Mouse (Mus musculus) hindbrain, postnatal 0 days (tissue): ENCODE results near the gene St6gal1. TPM values are rescaled to one million over a fixed set of nuclear protein-coding genes. Genes with fewer than 3 reads are reported as not detected.
A peak's percentile ranks its signal among the peaks of the same experiment; 100 is the strongest.

Experiments used
- ATAC-seq: fragments of 200-750 bp; cut with Nextera tagmentation; 2 replicates; pipeline ENCODE4 v1.8.0; 2017; ENCODE audit warnings: mild to moderate bottlenecking, moderate TSS enrichment, moderate library complexity
- DNase-seq: peaks from one replicate; pipeline ENCODE4 v3.0.0-alpha.2; 2015; ENCODE audit warnings: low spot score
- H3K27ac ChIP-seq: fragments of 300-500 bp; sonication (generic); 2 replicates; pipeline ENCODE4 v1.5.1; 2014; ENCODE audit warnings: mild to moderate bottlenecking
- H3K27me3 ChIP-seq: fragments of 300-500 bp; sonication (generic); 2 replicates; pipeline ENCODE4 v1.6.1; 2014; ENCODE audit warnings: low read length, mixed read lengths; ENCODE audit not compliant: insufficient read depth
- H3K36me3 ChIP-seq: fragments of 300-500 bp; sonication (generic); 2 replicates; pipeline ENCODE4 v1.6.1; 2014; ENCODE audit warnings: low read length, mixed read lengths; ENCODE audit not compliant: insufficient read depth
- H3K4me1 ChIP-seq: fragments of 300-500 bp; sonication (generic); 2 replicates; pipeline ENCODE4 v1.6.1; 2014; ENCODE audit warnings: antibody characterized with exemption, low read length, mixed read lengths; ENCODE audit not compliant: insufficient read depth
- H3K4me2 ChIP-seq: fragments of 300-500 bp; sonication (generic); 2 replicates; pipeline ENCODE4 v1.6.1; 2014; ENCODE audit warnings: low read depth, mild to moderate bottlenecking, low read length, moderate library complexity, mixed read lengths
- H3K4me3 ChIP-seq: fragments of 300-500 bp; sonication (generic); 2 replicates; pipeline ENCODE4 v1.5.1; 2014; ENCODE audit warnings: low read length
- H3K9ac ChIP-seq: fragments of 300-500 bp; sonication (generic); replicated peaks from 2 replicates; pipeline ENCODE4 v1.6.1; 2014; ENCODE audit warnings: mild to moderate bottlenecking, low read length, moderate library complexity, mixed read lengths
- H3K9me3 ChIP-seq: fragments of 300-500 bp; sonication (generic); 2 replicates; pipeline ENCODE4 v1.6.1; 2016; ENCODE audit warnings: low read length, mixed read lengths
- CTCF ChIP-seq: IDR thresholded peaks from 2 replicates; pipeline ENCODE4 v1.5.1; 2016; ENCODE audit warnings: antibody characterized with exemption, control low read depth, low read depth
- WGBS: fragments of 180-500 bp; shearing (Covaris S2); extraction: QIAGEN DNeasy Blood & Tissue Kit; methylation state at CpG from one replicate; pipeline ENCODE4 v1.1.7; 2014; 5-methylcytosine and 5-hydroxymethylcytosine counted together
- polyA plus RNA-seq: library from polyadenylated mRNA; unstranded; fragments of >200 nt; fragmentation: Nextera tagmentation; extraction: Ambion mirVana; gene quantifications from 2 replicates; pipeline ENCODE4 v1.2.1, GENCODE M21; 2015
- total RNA-seq: library from RNA; depleted of rRNA; stranded (reverse); fragments of >200 nt; gene quantifications from 2 replicates; pipeline ENCODE4 v1.2.3, GENCODE M21; 2014

St6gal1 gene
- total and polyA plus RNA-seq, 2 experiments from 2014 or later = 10.4 to 23.9 TPM

DNA sequence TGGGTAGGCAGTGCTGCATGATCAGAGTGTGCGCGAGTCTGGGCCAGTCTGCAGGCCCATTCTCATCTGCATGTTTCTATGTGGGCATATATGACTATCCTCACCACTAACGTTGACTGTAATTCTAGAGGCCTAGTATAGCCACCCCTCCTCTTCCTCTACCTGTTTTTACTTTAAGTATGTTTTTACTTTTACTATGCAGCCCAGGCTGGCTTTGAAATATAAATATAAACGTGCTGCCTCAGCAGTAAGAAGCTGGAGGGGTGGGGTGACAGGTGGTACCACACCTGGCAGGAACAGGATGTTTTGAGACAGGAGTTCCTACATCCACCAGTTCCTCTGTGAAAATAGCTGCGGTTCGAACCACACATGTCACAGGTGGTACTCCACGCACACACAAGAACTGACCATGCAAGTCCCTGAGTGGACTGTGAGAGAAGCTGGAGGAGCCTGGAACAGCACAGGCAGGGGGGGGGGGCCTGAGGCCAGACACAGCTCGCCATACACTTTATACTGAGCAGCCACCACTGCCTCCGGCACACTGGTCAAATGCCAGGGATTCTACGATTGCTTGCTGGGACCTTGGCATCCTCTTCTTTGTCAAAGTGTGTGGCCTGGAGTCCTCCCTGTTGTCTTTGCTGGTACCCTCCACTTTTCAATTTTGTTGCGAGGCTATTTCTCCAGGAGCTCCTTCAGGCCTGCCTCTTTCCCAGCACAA is 62.0 kb downstream of the St6gal1 start:
- WGBS = 71% methylated on average over 11 of the region's 11 CpGs
- H3K36me3 ChIP-seq = no peaks in the 10 kb centered on the region
- H3K9me3 ChIP-seq = no peaks in the 10 kb centered on the region
- no peak overlapping the region for H3K27ac ChIP-seq
- no peak for TF ChIP-seq CTCF
- ATAC-seq (peak; percentile 69), DNase-seq (peak; percentile 51)
- no peaks in the 10 kb centered on the region for H3K4me1 ChIP-seq
- H3K4me3 ChIP-seq = no peak overlapping the region
- H3K27me3 ChIP-seq = no peaks in the 10 kb centered on the region
- H3K9ac ChIP-seq = no peak overlapping the region
- no peak overlapping the region for H3K4me2 ChIP-seq

DNA sequence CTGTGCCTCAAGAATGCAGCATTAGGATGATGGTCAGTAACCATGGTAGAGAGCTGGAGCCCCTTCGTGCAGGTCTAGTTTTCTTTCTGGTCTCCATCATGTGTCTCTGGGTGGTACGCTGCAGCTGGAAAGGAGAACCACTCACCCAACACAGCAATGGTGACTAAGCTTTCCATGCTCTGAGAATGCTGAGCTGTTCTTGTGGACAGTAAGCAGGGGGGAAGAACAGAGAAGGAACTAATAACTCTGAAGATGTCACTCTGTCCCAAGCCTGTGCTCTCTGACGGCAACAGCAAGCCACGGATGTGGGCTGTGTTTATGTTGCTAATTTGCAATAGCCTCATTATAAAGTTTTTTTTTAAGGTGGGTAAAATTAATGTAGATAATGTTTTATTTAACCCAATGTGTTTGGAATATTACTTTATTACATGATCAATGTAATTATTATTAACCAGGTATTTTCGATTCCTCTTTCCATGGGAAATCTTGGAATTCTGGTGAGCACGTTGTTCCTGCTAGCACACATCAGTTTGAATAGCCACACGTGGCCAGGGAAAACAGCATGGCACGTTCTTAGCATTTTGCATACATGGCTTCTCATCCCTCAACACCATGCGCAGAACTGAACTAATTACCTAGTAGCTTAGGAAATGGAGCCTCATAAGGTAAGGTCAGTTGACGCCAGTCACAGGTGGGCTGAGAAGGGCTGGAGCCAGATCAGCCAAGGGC is 62.9 kb downstream of the St6gal1 start:
- Histone ChIP-seq H3K4me3 (no peak overlapping the region), H3K27me3 (no peaks in the 10 kb centered on the region), H3K27ac (no peak overlapping the region), H3K9ac (no peak overlapping the region), H3K9me3 (no peaks in the 10 kb centered on the region), H3K4me1 (no peaks in the 10 kb centered on the region), H3K36me3 (no peaks in the 10 kb centered on the region), H3K4me2 (no peak overlapping the region)
- no peak for TF ChIP-seq CTCF
- DNase-seq = no peak
- 89% methylated on average over 10 of the region's 10 CpGs for WGBS
- ATAC-seq = no peak

DNA sequence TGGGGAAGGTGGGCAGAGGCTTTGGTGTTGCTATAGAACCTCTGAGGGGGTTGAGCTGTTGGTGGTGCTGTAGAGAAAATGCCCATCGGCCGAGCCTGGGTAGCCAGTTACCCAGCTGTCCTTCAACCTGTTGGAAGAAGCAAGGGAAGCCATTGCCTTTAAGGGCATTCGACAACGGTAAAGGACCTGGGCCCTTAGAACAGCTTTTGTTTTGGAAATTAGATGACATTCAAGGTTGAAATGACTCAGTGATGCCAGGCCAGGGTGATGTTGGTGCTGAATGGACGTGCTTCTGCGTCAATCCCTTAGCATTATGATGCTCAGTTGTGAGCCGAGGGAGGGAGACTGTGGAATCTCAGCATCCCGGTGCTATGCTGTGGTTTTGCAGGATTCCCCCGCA is 63.6 kb downstream of the St6gal1 start:
- no peak for ATAC-seq

GRCm38 (mm10) chr16:23289424-23289823 is 64.9 kb downstream of the St6gal1 start:
- TF ChIP-seq CTCF = no peak
- Histone ChIP-seq H3K27ac (no peak overlapping the region), H3K27me3 (no peaks in the 10 kb centered on the region), H3K9ac (no peak overlapping the region), H3K36me3 (no peaks in the 10 kb centered on the region), H3K4me1 (no peaks in the 10 kb centered on the region), H3K4me3 (no peak overlapping the region), H3K4me2 (no peak overlapping the region), H3K9me3 (no peaks in the 10 kb centered on the region)
- WGBS = 88% methylated on average over 6 of the region's 6 CpGs
- ATAC-seq = no peak
- DNase-seq = no peak

More for the DNA sequence above, 63.6 kb downstream of the St6gal1 start:
- Histone ChIP-seq H3K9ac (no peak overlapping the region), H3K27me3 (no peaks in the 10 kb centered on the region), H3K27ac (no peak overlapping the region), H3K9me3 (no peaks in the 10 kb centered on the region), H3K36me3 (no peaks in the 10 kb centered on the region), H3K4me3 (no peak overlapping the region), H3K4me2 (no peak overlapping the region), H3K4me1 (no peaks in the 10 kb centered on the region)
- whole genome bisulfite sequencing = 93% methylated on average over 9 of the region's 9 CpGs
- no peak for TF ChIP-seq CTCF
- DNase-seq = no peak

GRCm38 (mm10) chr16:23290171-23290570 is 65.6 kb downstream of the St6gal1 start:
- no peak for ATAC-seq
- Histone ChIP-seq H3K9me3 (no peaks in the 10 kb centered on the region), H3K4me3 (no peak overlapping the region), H3K36me3 (no peaks in the 10 kb centered on the region), H3K9ac (no peak overlapping the region), H3K4me2 (no peak overlapping the region), H3K27ac (no peak overlapping the region), H3K27me3 (no peaks in the 10 kb centered on the region), H3K4me1 (no peaks in the 10 kb centered on the region)
- no peak for TF ChIP-seq CTCF
- 94% methylated on average over 9 of the region's 9 CpGs for WGBS
- no peak for DNase-seq

DNA sequence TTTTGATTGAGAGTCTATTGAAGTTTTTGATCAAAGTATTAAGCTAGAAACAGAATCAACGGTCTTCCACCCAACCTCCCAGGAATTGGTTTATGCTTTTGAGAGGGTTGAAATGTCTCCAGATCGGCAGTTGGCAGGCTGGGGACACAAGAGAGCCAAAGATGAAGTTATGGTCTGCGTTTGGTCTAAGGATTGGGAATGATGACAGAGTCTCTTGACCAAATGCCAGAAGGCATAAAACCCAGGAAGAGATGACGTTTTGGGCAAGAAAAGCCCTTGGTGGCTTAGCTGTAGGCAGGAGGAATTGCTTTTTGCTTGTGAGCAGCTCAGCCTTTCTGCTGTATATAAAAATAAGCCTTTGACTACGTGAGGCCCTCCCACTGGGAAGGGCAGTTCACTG is 67.0 kb downstream of the St6gal1 start:
- H3K9me3 ChIP-seq = no peaks in the 10 kb centered on the region
- ATAC-seq = no peak
- DNase-seq = peak; percentile 47
- no peak overlapping the region for H3K4me2 ChIP-seq
- no peaks in the 10 kb centered on the region for H3K27me3 ChIP-seq
- H3K9ac ChIP-seq = no peak overlapping the region
- no peak overlapping the region for H3K4me3 ChIP-seq
- WGBS = 44% methylated on average over 5 of the region's 5 CpGs
- no peaks in the 10 kb centered on the region for H3K4me1 ChIP-seq
- no peak for TF ChIP-seq CTCF
- H3K27ac ChIP-seq = no peak overlapping the region
- H3K36me3 ChIP-seq = no peaks in the 10 kb centered on the region

- Histone ChIP-seq H3K27ac (no peak overlapping the region), H3K4me2 (no peak overlapping the region), H3K4me1 (no peaks in the 10 kb centered on the region), H3K4me3 (no peak overlapping the region), H3K9ac (no peak overlapping the region), H3K36me3 (no peaks in the 10 kb centered on the region), H3K9me3 (no peaks in the 10 kb centered on the region), H3K27me3 (no peaks in the 10 kb centered on the region)
- TF ChIP-seq CTCF = no peak
- DNase-seq = no peak
- WGBS = 85% methylated on average over 3 of the region's 3 CpGs
- no peak for ATAC-seq
Observed at GRCm38 (mm10) chr16:23294236-23294635, 69.7 kb downstream of the St6gal1 start.
